Mouse (Mus musculus) lung, embryonic 15.5 days (tissue): ENCODE data around the gene Rnf41. TPM values are rescaled to one million over a fixed set of nuclear protein-coding genes. Genes with fewer than 3 reads are reported as not detected.

ENCODE experiments used
- ATAC-seq: fragments of 200-750 bp; cut with Nextera tagmentation; 2 replicates; pipeline ENCODE4 v1.8.0; 2017; ENCODE audit warnings: moderate number of reproducible peaks, borderline replicate concordance; ENCODE audit not compliant: low FRiP score, low TSS enrichment; ENCODE audit errors: extremely low read depth
- H3K27ac ChIP-seq: fragments of 300-500 bp; sonication (generic); 2 replicates; pipeline ENCODE4 v1.5.1; 2015; ENCODE audit warnings: moderate library complexity, mild to moderate bottlenecking, inconsistent platforms
- H3K27me3 ChIP-seq: fragments of 300-500 bp; sonication (generic); 2 replicates; pipeline ENCODE4 v1.6.1; 2015; ENCODE audit warnings: inconsistent platforms
- H3K36me3 ChIP-seq: fragments of 300-500 bp; sonication (generic); 2 replicates; pipeline ENCODE4 v1.6.1; 2015; ENCODE audit warnings: inconsistent platforms
- H3K4me1 ChIP-seq: fragments of 300-500 bp; sonication (generic); 2 replicates; pipeline ENCODE4 v1.6.1; 2015; ENCODE audit warnings: inconsistent platforms
- H3K4me2 ChIP-seq: fragments of 300-500 bp; sonication (generic); 2 replicates; pipeline ENCODE4 v1.6.1; 2015; ENCODE audit warnings: inconsistent platforms, mild to moderate bottlenecking, moderate library complexity
- H3K4me3 ChIP-seq: fragments of 300-500 bp; sonication (generic); 2 replicates; pipeline ENCODE4 v1.5.1; 2015; ENCODE audit warnings: mild to moderate bottlenecking, inconsistent platforms
- H3K9ac ChIP-seq: fragments of 300-500 bp; sonication (generic); 2 replicates; pipeline ENCODE4 v1.6.1; 2015; ENCODE audit warnings: inconsistent platforms
- H3K9me3 ChIP-seq: fragments of 300-500 bp; sonication (generic); 2 replicates; pipeline ENCODE4 v1.6.1; 2016; ENCODE audit warnings: inconsistent platforms
- WGBS: fragments of 180-500 bp; shearing (Covaris S2); methylation state at CpG from one replicate; pipeline ENCODE4 v1.1.7; 2015; 5-methylcytosine and 5-hydroxymethylcytosine counted together
- microRNA-seq: library from miRNA; unstranded; fragments of <30 nt; microRNA quantifications from one replicate; pipeline ENCODE4, GENCODE M21; 2016
- polyA plus RNA-seq: library from polyadenylated mRNA; unstranded; fragments of >200 nt; fragmentation: Nextera tagmentation; extraction: Ambion mirVana; gene quantifications from 2 replicates; pipeline ENCODE4 v1.2.1, GENCODE M21; 2015

The Rnf41 gene
- polyA plus RNA-seq, 1 experiment from 2014 or later = 42.1 TPM

GRCm38 (mm10) chr10:128490912-128491311 is 79.5 kb downstream of the Rnf41 start:
- Histone ChIP-seq H3K9me3 (no peaks in the 10 kb centered on the region), H3K4me2 (peak overlapping the region; percentile 77), H3K4me3 (peak overlapping the region; percentile 83), H3K4me1 (peaks cover 32% of the 10 kb centered on the region), H3K36me3 (peaks cover 52% of the 10 kb centered on the region), H3K27me3 (no peaks in the 10 kb centered on the region), H3K27ac (peak overlapping the region; percentile 73), H3K9ac (no peak overlapping the region)
- WGBS = 47% methylated on average over 5 of the region's 5 CpGs
- ATAC-seq = no peak

Small RNAs within 50 kb of the gene (microRNA-seq; reads per million reads assigned to microRNA genes)
- gene Gm25361 (not detected), gene Gm26308 (not detected), gene Mir6914 (0.74 reads per million), gene Mir6915 (1.3 reads per million), gene Mir8105 (not detected)

Other genes with a start within 250 kb of the Rnf41 start
- 32.2 and 34.9 TPM in 2 replicates for gene Rbms2, start 231.4 kb upstream of the Rnf41 start, polyA plus RNA-seq
- 2.1 and 2.2 TPM in 2 replicates for gene Gls2, start 217.2 kb upstream of the Rnf41 start, polyA plus RNA-seq
- gene Spryd4, start 199.8 kb upstream of the Rnf41 start, polyA plus RNA-seq = 27.0 and 27.4 TPM in 2 replicates
- not detected in 2 replicates for gene Mip, start 185.8 kb upstream of the Rnf41 start, polyA plus RNA-seq
- gene Timeless, start 179.6 kb upstream of the Rnf41 start, polyA plus RNA-seq = 61.4 and 63.1 TPM in 2 replicates
- gene Apon, start 157.6 kb upstream of the Rnf41 start, polyA plus RNA-seq = 0.19 and 0.37 TPM in 2 replicates
- gene Apof, start 143.0 kb upstream of the Rnf41 start, polyA plus RNA-seq = 0.15 and 0.67 TPM in 2 replicates
- gene Stat2, start 141.1 kb upstream of the Rnf41 start, polyA plus RNA-seq = 10.5 and 14.0 TPM in 2 replicates
- gene Il23a, start 112.9 kb upstream of the Rnf41 start, polyA plus RNA-seq = 0.15 and 0.17 TPM in 2 replicates
- gene Pan2, start 108.3 kb upstream of the Rnf41 start, polyA plus RNA-seq = 34.1 and 34.5 TPM in 2 replicates
- 329 and 346 TPM in 2 replicates for gene Cnpy2, start 89.2 kb upstream of the Rnf41 start, polyA plus RNA-seq
- 183 and 185 TPM in 2 replicates for gene Cs, start 73.9 kb upstream of the Rnf41 start, polyA plus RNA-seq
- gene Coq10a, start 42.7 kb upstream of the Rnf41 start, polyA plus RNA-seq = 12.5 and 12.6 TPM in 2 replicates
- 13.0 and 14.9 TPM in 2 replicates for gene Ankrd52, start 34.5 kb upstream of the Rnf41 start, polyA plus RNA-seq
- 0.31 and 0.99 TPM in 2 replicates for gene Slc39a5, start 10.4 kb upstream of the Rnf41 start, polyA plus RNA-seq
- gene Nabp2, start 165 bp upstream of the Rnf41 start, polyA plus RNA-seq = 72.1 and 75.7 TPM in 2 replicates
- 70.2 and 74.7 TPM in 2 replicates for gene Smarcc2, start 47.6 kb downstream of the Rnf41 start, polyA plus RNA-seq
- gene Myl6, start 82.5 kb downstream of the Rnf41 start, polyA plus RNA-seq = 1,477 and 1,532 TPM in 2 replicates
- gene Myl6b, start 87.0 kb downstream of the Rnf41 start, polyA plus RNA-seq = 2.9 and 4.3 TPM in 2 replicates
- 28.8 and 31.5 TPM in 2 replicates for gene Esyt1, start 114.2 kb downstream of the Rnf41 start, polyA plus RNA-seq
- 14.6 and 14.9 TPM in 2 replicates for gene Zc3h10, start 136.1 kb downstream of the Rnf41 start, polyA plus RNA-seq
- 3,783 and 4,172 TPM in 2 replicates for gene Rpl41, start 137.6 kb downstream of the Rnf41 start, polyA plus RNA-seq
- gene Pa2g4, start 154.3 kb downstream of the Rnf41 start, polyA plus RNA-seq = 194 and 200 TPM in 2 replicates
- 21.3 and 22.9 TPM in 2 replicates for gene Erbb3, start 178.0 kb downstream of the Rnf41 start, polyA plus RNA-seq
- gene Rps26, start 215.1 kb downstream of the Rnf41 start, polyA plus RNA-seq = 711 and 777 TPM in 2 replicates
- gene Ikzf4, start 234.3 kb downstream of the Rnf41 start, polyA plus RNA-seq = 1.6 and 2.2 TPM in 2 replicates